Mouse (Mus musculus) limb, embryonic 11.5 days (tissue): ENCODE results near the gene Hist1h2ad. TPM values are rescaled to one million over a fixed set of nuclear protein-coding genes. Genes with fewer than 3 reads are reported as not detected.
"Not testable (repeated sequence)": the region's sequence is repeated elsewhere in the genome, so short reads cannot be mapped to it uniquely, and the experiment has no call there.

Source experiments
- ATAC-seq: fragments of 200-750 bp; cut with Nextera tagmentation; 2 replicates; pipeline ENCODE4 v1.8.0; 2017; ENCODE audit warnings: low read depth; ENCODE audit not compliant: insufficient number of reproducible peaks, low FRiP score, low TSS enrichment
- DNase-seq: peaks from one replicate; pipeline ENCODE4 v3.0.0-alpha.2; 2015; ENCODE audit warnings: low spot score
- H3K27ac ChIP-seq: fragments of 300-500 bp; sonication (generic); replicated peaks from 2 replicates; pipeline ENCODE4 v1.5.1; 2014; ENCODE audit warnings: low read depth, mild to moderate bottlenecking, low read length
- H3K27me3 ChIP-seq: fragments of 300-500 bp; sonication (generic); 2 replicates; pipeline ENCODE4 v1.6.1; 2014; ENCODE audit warnings: mild to moderate bottlenecking, low read length, mixed read lengths; ENCODE audit not compliant: control insufficient read depth, insufficient read depth
- H3K36me3 ChIP-seq: fragments of 300-500 bp; sonication (generic); 2 replicates; pipeline ENCODE4 v1.6.1; 2014; ENCODE audit warnings: mild to moderate bottlenecking, low read length, moderate library complexity, mixed read lengths; ENCODE audit not compliant: control insufficient read depth, insufficient read depth
- H3K4me1 ChIP-seq: fragments of 300-500 bp; sonication (generic); 2 replicates; pipeline ENCODE4 v1.6.1; 2014; ENCODE audit warnings: low read length, mixed read lengths; ENCODE audit not compliant: control insufficient read depth, insufficient read depth
- H3K4me2 ChIP-seq: fragments of 300-500 bp; sonication (generic); 2 replicates; pipeline ENCODE4 v1.6.1; 2014; ENCODE audit warnings: low read depth, mild to moderate bottlenecking, moderate library complexity; ENCODE audit not compliant: severe bottlenecking
- H3K4me3 ChIP-seq: fragments of 300-500 bp; sonication (generic); 2 replicates; pipeline ENCODE4 v1.5.1; 2014; ENCODE audit warnings: low read depth, low read length
- H3K9ac ChIP-seq: fragments of 300-500 bp; sonication (generic); 2 replicates; pipeline ENCODE4 v1.6.1; 2014; ENCODE audit warnings: mild to moderate bottlenecking, low read length
- H3K9me3 ChIP-seq: fragments of 300-500 bp; sonication (generic); 2 replicates; pipeline ENCODE4 v1.6.1; 2016; ENCODE audit warnings: low read length; ENCODE audit not compliant: control insufficient read depth
- WGBS: fragments of 180-500 bp; shearing (Covaris S2); extraction: QIAGEN DNeasy Blood & Tissue Kit; methylation state at CpG from one replicate; pipeline ENCODE4 v1.1.7; 2014; 5-methylcytosine and 5-hydroxymethylcytosine counted together
- polyA plus RNA-seq: library from polyadenylated mRNA; unstranded; fragments of >200 nt; fragmentation: Nextera tagmentation; extraction: Ambion mirVana; gene quantifications from 2 replicates; pipeline ENCODE4 v1.2.1, GENCODE M21; 2014

Hist1h2ad gene
- polyA plus RNA-seq, 1 experiment from 2014 or later: 3.1 TPM

DNA sequence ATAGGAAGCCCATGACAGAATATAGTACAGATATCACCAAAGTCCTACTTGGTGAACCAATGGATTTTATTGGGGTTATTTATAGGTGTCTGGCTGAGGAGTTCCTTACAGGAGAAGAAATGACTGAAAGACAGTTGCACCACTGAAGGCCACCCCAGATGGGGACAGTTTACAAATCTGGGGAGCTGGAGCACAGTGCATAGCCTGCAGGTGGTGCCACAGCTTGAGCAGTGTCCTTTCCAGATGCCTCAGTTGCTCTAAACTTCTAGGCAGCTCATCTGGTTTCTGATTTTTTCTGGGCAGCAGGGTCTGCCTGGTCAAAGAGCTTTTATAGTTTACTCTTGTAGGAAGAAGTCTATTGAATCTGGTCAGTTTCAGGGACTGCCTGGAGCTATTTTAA is 35.7 kb downstream of the Hist1h2ad start:
- no peaks in the 10 kb centered on the region for H3K9me3 ChIP-seq
- H3K4me2 ChIP-seq: no peak overlapping the region
- no peak overlapping the region for H3K4me3 ChIP-seq
- no peaks in the 10 kb centered on the region for H3K36me3 ChIP-seq
- ATAC-seq: no peak
- H3K27ac ChIP-seq: no peak overlapping the region
- H3K27me3 ChIP-seq: no peaks in the 10 kb centered on the region
- no peak for DNase-seq
- no peak overlapping the region for H3K9ac ChIP-seq
- no peaks in the 10 kb centered on the region for H3K4me1 ChIP-seq

DNA sequence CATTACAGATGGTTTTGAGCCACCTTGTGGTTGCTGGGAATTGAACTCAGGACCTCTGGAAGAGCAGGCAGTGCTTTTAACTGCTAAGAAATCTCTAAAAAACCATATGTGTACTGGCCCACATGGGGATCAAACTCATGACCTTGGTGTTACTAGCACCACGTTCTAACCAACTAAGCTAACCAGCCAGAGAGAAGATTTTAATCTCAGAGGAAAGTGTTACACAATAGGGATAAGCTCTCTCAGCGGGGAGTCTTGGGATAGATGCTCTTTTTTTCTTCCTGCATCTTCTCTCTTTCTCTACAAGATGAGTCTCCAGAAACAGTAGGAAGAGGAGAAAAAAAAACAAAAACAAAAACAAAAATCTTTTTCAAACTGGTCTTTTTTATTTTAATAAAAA is 36.2 kb downstream of the Hist1h2ad start:
- no peak for DNase-seq
- Histone ChIP-seq H3K4me2 (no peak overlapping the region), H3K27me3 (no peaks in the 10 kb centered on the region), H3K9me3 (no peaks in the 10 kb centered on the region), H3K4me3 (no peak overlapping the region), H3K36me3 (no peaks in the 10 kb centered on the region), H3K9ac (no peak overlapping the region), H3K27ac (no peak overlapping the region), H3K4me1 (no peaks in the 10 kb centered on the region)
- 76% methylated on average over 2 of the region's 2 CpGs for WGBS
- ATAC-seq: no peak

DNA sequence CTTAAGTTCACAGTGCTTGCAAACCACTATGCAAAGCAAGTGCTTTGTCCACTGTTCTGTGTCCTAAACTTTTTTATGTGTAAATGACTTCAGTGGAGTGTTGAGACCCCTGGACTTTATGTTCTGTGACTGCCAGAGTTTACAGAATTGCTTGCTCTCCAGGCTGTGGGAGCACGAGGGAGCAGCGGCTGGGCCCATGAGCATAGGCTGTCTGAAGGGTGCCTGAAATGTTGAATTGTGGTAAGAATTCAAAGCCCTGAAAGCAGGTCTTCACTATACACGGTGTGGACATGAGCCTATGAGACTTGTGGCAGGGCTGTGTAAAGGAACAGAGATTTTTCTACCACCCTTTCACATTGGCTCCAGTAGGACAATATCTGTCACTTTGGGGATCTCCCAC is 37.5 kb downstream of the Hist1h2ad start:
- 89% methylated on average over 3 of the region's 3 CpGs for WGBS
- Histone ChIP-seq H3K4me3 (no peak overlapping the region), H3K36me3 (no peaks in the 10 kb centered on the region), H3K27ac (no peak overlapping the region), H3K4me2 (no peak overlapping the region), H3K9me3 (no peaks in the 10 kb centered on the region), H3K4me1 (no peaks in the 10 kb centered on the region), H3K27me3 (no peaks in the 10 kb centered on the region), H3K9ac (no peak overlapping the region)
- DNase-seq (no peak), ATAC-seq (no peak)

DNA sequence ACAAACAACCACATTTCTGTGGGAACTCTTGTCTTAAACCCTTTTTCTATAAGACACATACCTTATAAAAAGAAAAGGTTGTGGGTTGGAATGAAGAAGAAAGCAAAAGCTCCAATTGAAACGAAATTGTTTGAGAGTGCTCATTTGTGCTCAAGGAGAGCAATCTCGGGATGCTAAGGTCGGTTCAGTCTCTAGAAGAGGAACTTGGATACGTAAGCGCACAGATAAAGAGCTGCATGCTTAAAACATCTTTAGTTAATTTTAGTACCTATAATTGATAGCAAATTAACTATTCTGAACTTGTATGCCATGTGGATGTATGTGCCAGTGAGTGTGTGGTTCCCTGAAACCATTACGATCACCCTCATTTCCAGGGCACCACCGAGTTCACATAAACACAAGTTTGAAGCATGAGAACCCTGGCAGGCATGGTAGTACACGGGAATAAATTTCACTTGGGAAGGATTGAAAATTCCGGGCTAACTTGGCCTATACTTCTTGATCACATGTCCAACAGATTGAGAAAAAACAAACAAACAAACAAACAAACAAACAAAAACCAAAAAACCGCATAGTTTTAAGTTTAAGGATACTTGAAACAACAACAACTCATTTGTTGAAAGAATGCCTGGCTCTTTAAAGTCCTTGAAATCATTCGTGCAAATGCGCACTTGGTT is 46.0 kb downstream of the Hist1h2ad start:
- 56% methylated on average over 12 of the region's 12 CpGs for WGBS
- ATAC-seq: no peak

DNA sequence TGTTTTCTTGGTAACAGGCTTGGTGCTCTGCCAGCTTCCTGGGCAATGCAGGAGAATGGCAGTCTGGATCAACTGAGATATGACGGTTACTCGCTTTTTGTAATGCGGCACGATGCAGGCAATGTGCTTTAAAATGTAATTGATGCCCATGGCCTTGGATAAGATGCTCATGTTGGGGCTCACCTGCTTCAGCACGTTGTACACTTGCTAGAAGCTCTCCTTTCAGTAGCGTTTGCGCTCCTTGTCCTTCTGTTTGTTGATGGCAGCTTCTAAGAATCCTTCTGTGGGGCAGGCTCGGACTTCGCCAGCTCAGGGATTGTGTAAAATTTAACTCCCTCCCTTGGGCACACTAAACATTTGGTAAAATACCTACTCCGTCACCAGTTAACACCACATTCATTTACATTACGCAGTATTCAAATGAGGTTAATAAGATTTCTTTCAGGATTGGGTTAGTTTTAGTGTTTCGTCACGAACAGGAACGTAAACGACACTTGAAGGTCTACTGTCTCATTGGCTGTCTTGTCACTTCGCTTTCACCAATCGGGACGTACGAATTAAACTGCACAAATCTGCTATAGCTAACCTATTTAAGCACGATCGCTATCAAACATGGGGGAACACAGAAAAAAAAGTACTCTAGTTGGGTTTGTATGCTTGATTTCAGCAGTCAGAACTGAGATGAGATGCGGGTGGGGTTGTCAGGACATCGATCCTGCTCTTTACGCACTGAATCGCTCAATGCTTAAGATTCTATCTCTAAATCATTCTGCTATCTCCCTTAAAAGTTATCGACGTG is 46.8 kb downstream of the Hist1h2ad start, which contains the start of gene Hist1h2be:
Hist1h2be (minus strand) TSS at position 392 of the 799 bp plus-strand sequence.
- H3K4me3 ChIP-seq: peak within 1 kb of the TSS; percentile 70
- H3K4me1 ChIP-seq: peaks cover 4% of the 10 kb centered on the region; the same call in 1 of the 2 replicates
- H3K9ac ChIP-seq: peak within 1 kb of the TSS; percentile 95
- H3K4me2 ChIP-seq: peak within 1 kb of the TSS; percentile 94
- no peaks in the 10 kb centered on the region for H3K27me3 ChIP-seq
- H3K9me3 ChIP-seq: no peaks in the 10 kb centered on the region
- WGBS: 1% methylated on average over 27 of the region's 27 CpGs
- peak within 1 kb of the TSS; percentile 99 for H3K27ac ChIP-seq
- ATAC-seq (peak; percentile 89), DNase-seq (peak; percentile 75)
- H3K36me3 ChIP-seq: no peaks in the 10 kb centered on the region

More for the DNA sequence above, 46.0 kb downstream of the Hist1h2ad start:
- peak overlapping the region; percentile 99 for H3K27ac ChIP-seq
- peaks cover 4% of the 10 kb centered on the region; the same call in 1 of the 2 replicates for H3K4me1 ChIP-seq
- H3K9ac ChIP-seq: peak overlapping the region; percentile 49
- H3K4me2 ChIP-seq: peak overlapping the region; percentile 94
- H3K4me3 ChIP-seq: peak overlapping the region; percentile 70
- DNase-seq: peak; percentile 25
- H3K27me3 ChIP-seq: no peaks in the 10 kb centered on the region
- no peaks in the 10 kb centered on the region for H3K9me3 ChIP-seq
- H3K36me3 ChIP-seq: no peaks in the 10 kb centered on the region

DNA sequence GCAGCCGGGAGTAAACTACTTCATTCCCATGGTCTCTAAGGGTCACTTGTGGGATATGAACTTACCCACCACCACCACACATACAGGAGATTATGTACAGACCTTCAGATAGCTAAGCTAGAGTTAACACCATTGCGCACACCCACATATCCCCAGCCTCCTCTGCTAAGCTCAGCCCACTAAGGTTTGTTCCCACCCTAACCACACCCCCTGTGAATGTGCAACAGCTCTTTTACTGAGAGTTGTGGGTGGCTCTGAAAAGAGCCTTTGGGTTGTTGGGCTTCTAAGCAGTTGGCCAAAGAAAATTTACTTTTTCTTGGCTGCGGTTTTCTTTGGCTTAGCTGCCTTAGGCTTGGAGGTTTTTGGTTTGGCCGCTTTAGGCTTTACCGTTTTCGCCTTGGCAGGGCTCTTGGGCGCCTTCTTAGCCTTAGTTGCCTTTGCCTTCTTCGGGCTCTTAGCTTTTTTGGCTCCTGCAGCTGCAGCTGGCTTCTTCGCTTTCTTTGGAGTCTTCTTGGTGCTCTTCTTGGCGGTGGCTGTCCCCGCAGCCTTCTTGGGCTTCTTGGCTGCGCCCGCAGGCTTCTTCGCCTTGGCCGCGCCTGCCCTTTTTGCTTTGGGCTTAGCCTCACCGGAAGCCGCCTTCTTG is 47.5 kb downstream of the Hist1h2ad start:
- no peaks in the 10 kb centered on the region for H3K27me3 ChIP-seq
- no peaks in the 10 kb centered on the region for H3K36me3 ChIP-seq
- peak overlapping the region; percentile 70 for H3K4me3 ChIP-seq
- H3K4me1 ChIP-seq: peaks cover 4% of the 10 kb centered on the region; the same call in 1 of the 2 replicates
- peak; percentile 88 for ATAC-seq
- no peaks in the 10 kb centered on the region for H3K9me3 ChIP-seq
- H3K4me2 ChIP-seq: peak overlapping the region; percentile 94
- peak overlapping the region; percentile 95 for H3K9ac ChIP-seq
- DNase-seq: peak; percentile 86
- H3K27ac ChIP-seq: peak overlapping the region; percentile 99
- WGBS: under 1% methylated on average over 18 of the region's 18 CpGs

DNA sequence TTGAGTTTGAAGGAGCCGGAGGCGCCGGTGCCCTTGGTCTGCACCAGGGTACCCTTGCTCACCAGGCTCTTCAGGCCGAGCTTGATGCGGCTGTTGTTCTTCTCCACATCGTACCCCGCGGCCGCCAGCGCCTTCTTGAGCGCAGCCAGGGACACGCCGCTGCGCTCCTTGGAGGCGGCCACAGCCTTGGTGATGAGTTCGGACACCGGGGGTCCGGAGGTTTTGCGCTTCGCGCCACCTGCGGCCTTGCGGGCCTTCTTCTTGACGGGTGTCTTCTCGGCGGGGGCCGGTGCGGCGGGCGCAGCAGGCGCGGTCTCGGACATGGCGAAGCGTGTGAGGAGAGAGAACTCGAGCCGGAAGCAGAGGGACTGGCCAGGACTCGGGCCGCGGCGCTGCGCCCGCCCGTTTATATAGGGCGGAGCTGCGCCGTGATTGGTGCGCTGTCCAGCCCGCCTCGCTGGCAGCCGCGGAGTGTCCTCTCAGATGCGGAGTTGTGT is 48.0 kb downstream of the Hist1h2ad start, which contains the start of gene Hist1h1e:
Hist1h1e (minus strand) TSS at position 384 of the 497 bp plus-strand sequence.
- not testable (repeated sequence) for H3K27me3 ChIP-seq, H3K9me3 ChIP-seq, H3K4me1 ChIP-seq, H3K36me3 ChIP-seq
- ATAC-seq (peak; percentile 92), DNase-seq (peak; percentile 95)
- Histone ChIP-seq H3K4me2 (peak within 1 kb of the TSS; percentile 94), H3K4me3 (peak within 1 kb of the TSS; percentile 70), H3K9ac (peak within 1 kb of the TSS; percentile 95), H3K27ac (peak within 1 kb of the TSS; percentile 99)
- under 1% methylated on average over 52 of the region's 53 CpGs for WGBS

DNA sequence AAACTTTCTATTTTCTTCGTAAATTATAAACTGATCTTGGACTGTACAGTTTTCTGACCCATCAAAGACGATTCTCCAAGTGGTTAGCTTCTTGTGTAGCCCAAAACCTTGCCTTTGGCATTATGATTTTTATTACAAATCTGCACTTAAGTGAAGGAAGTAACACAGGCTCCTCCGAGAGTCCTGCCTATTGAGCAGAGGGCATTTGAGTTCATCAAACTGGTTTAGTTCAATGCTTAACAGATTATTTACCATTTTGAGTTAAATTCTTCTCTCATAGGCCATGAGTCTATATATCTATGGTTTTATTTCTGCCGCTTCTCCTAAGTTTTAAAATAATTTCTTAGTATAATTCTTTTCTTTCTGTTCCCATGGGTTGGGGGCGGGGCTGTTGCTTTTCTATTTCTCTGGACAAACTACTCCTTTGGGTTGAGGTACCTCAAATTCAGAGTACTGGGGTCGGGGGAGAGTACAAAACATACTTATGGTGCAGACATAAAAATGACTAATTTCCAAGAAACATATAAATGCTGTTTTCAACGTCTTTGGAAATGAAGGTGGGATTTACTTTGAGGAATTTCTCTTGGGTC is 48.8 kb downstream of the Hist1h2ad start:
- Histone ChIP-seq H3K27ac (peak overlapping the region; percentile 99), H3K9me3 (no peaks in the 10 kb centered on the region), H3K9ac (peak overlapping the region; percentile 95), H3K4me1 (peaks cover 4% of the 10 kb centered on the region; the same call in 1 of the 2 replicates), H3K4me2 (peak overlapping the region; percentile 94), H3K4me3 (peak overlapping the region; percentile 70), H3K36me3 (no peaks in the 10 kb centered on the region), H3K27me3 (no peaks in the 10 kb centered on the region)
- DNase-seq: peak; percentile 32
- ATAC-seq: no peak
- WGBS: 31% methylated on average over 7 of the region's 7 CpGs
